Mouse (Mus musculus) testis, adult 2 months (tissue): ENCODE data around the gene Btbd9. TPM values are rescaled to one million over a fixed set of nuclear protein-coding genes. Genes with fewer than 3 reads are reported as not detected.

Experiments used
- H3K27ac ChIP-seq: fragments of 200-500 bp; 2 replicates; pipeline ENCODE4 v1.5.1; 2012; ENCODE audit warnings: low read depth, low read length; ENCODE audit not compliant: control insufficient read depth, insufficient read depth
- H3K27me3 ChIP-seq: fragments of 200-500 bp; 2 replicates; pipeline ENCODE4 v1.6.1; 2012; ENCODE audit warnings: mild to moderate bottlenecking, low read length, moderate library complexity; ENCODE audit not compliant: control insufficient read depth, insufficient read depth
- H3K36me3 ChIP-seq: fragments of 200-500 bp; 2 replicates; pipeline ENCODE4 v1.6.1; 2012; ENCODE audit warnings: mild to moderate bottlenecking, low read length; ENCODE audit not compliant: control insufficient read depth, insufficient read depth
- H3K4me1 ChIP-seq: fragments of 200-500 bp; 2 replicates; pipeline ENCODE4 v1.6.1; 2012; ENCODE audit warnings: low read length; ENCODE audit not compliant: control insufficient read depth, insufficient read depth
- H3K4me3 ChIP-seq: fragments of 200-500 bp; 2 replicates; pipeline ENCODE4 v1.5.1; 2012; ENCODE audit warnings: low read depth, mild to moderate bottlenecking, low read length, moderate library complexity, mixed read lengths; ENCODE audit not compliant: control insufficient read depth
- CTCF ChIP-seq: fragments of 200-500 bp; IDR thresholded peaks from 2 replicates; pipeline ENCODE4 v1.5.1; 2012; ENCODE audit warnings: low read depth, mild to moderate bottlenecking, inconsistent platforms, low read length, moderate library complexity; ENCODE audit not compliant: control insufficient read depth, insufficient read depth, insufficient replicate concordance
- POLR2A ChIP-seq: fragments of 200-500 bp; IDR thresholded peaks from 2 replicates; pipeline ENCODE4 v1.6.1; 2012; ENCODE audit warnings: low read depth, mild to moderate bottlenecking, inconsistent platforms, low read length, moderate library complexity; ENCODE audit not compliant: control insufficient read depth
- polyA plus RNA-seq: library from polyadenylated mRNA; depleted of rRNA; stranded (reverse); fragments of >200 nt; gene quantifications from 2 replicates; pipeline ENCODE4 v1.2.3, GENCODE M21; 2012

Gene Btbd9
- polyA plus RNA-seq, 1 experiment = 87.1 TPM

DNA sequence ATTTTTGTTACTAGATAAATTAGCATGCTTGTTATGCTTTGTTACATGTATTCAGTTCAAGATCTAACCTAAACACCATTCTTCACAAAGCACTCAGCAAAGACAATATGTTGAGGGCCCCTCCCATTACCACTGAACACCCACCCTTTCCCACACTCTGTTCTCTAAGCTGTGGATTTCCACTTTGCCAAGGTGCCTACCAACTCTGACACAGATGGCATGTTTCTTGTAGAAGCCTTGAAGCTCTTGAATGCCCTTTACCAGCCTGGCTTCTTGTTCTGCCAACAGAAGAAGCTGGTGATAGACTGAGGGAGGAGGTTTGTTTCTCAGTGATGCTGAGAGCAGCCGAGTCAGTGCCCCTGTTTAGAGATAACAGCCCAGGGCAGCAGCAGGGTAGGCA lies 256.0 kb downstream of the Btbd9 start:
- Histone ChIP-seq H3K27ac (no peak overlapping the region), H3K27me3 (no peaks in the 10 kb centered on the region), H3K4me1 (no peaks in the 10 kb centered on the region), H3K4me3 (no peak overlapping the region), H3K36me3 (no peaks in the 10 kb centered on the region)
- no peak for TF ChIP-seq CTCF
- TF ChIP-seq POLR2A = no peak

DNA sequence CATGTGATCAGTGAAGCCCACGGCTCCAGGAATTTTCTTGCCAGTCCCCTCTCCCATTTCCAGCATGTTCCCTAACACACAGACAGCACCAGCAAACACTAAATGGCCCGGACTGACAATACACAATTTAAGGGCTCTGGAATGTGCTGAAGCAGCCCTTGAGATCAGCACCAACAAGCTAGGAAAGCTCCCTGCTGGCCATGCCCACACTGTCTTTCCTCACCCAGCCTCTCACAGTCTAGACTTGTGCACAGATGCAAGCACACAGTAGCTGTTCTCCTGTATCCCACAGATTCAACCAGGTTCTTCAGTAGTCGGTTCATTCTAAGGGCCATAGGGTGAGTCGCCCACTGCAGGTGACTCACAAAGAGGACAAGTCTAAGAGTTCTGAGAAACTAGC lies 263.6 kb downstream of the Btbd9 start:
- Histone ChIP-seq H3K27ac (no peak overlapping the region), H3K4me3 (no peak overlapping the region), H3K36me3 (no peaks in the 10 kb centered on the region), H3K27me3 (no peaks in the 10 kb centered on the region), H3K4me1 (no peaks in the 10 kb centered on the region)
- TF ChIP-seq CTCF (no peak), POLR2A (no peak)

DNA sequence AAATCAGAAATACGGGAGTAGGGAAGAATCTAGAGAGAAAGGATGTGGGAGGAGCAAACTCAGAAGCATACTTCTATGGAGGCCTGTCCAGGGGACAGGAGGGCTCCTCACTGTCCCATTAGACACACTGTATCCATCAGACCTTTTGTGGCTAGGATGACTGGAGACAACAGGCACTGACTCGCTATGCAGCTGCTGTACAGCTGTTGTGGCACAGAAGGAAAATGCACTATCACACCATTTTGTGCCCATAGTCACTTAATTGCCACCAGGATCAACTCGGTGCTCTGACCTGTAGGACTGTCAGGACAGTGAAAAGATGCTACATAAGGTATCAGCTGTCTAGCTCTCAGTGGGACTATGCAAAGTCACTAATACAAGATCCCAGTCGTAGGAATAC lies 266.7 kb downstream of the Btbd9 start:
- H3K4me1 ChIP-seq = no peaks in the 10 kb centered on the region
- no peak for TF ChIP-seq POLR2A
- no peak for TF ChIP-seq CTCF
- no peak overlapping the region for H3K27ac ChIP-seq
- H3K27me3 ChIP-seq = no peaks in the 10 kb centered on the region
- H3K4me3 ChIP-seq = no peak overlapping the region
- no peaks in the 10 kb centered on the region for H3K36me3 ChIP-seq

DNA sequence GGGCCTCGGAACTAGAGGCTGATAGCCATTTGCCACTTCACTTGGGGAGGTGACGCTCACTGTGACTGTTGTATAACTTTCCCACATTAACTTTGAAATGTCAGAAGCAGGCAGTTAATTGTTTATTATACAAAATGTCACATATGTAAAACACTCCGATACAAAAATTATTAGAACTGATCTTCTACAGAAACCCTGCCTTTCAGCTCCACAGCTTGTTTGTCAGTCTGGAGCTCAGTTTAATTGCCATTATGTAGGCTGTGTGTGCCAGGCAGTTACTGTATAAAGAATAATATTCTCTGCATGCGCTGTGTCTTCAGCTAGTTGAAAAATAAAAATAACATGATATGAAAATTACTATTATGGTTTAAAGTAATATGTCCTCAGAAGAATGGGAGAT lies 267.4 kb downstream of the Btbd9 start:
- Histone ChIP-seq H3K4me3 (no peak overlapping the region), H3K4me1 (no peaks in the 10 kb centered on the region), H3K36me3 (no peaks in the 10 kb centered on the region), H3K27me3 (no peaks in the 10 kb centered on the region), H3K27ac (no peak overlapping the region)
- TF ChIP-seq POLR2A (no peak), CTCF (no peak)

DNA sequence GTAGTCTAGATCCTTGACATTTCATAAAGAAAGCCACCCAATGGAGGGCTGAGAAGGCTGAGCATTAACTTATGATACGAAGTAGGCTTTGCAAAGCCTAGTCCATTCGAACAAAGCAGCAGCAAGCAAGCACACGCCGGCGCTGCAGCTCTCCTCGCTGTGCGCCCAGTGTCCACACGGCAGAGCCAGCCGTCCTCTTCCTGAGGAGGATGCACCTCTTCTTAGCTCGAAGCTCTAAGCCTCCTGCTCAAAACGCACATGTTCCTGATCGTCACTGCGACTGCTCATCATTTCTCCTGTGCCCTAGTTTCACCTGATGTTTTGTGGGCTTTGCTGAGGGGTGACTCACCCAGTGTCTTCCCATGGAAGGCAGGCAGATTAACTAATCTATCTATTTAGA lies 268.0 kb downstream of the Btbd9 start:
- Histone ChIP-seq H3K4me1 (no peaks in the 10 kb centered on the region), H3K27ac (no peak overlapping the region), H3K27me3 (no peaks in the 10 kb centered on the region), H3K36me3 (no peaks in the 10 kb centered on the region), H3K4me3 (no peak overlapping the region)
- TF ChIP-seq POLR2A (no peak), CTCF (no peak)

DNA sequence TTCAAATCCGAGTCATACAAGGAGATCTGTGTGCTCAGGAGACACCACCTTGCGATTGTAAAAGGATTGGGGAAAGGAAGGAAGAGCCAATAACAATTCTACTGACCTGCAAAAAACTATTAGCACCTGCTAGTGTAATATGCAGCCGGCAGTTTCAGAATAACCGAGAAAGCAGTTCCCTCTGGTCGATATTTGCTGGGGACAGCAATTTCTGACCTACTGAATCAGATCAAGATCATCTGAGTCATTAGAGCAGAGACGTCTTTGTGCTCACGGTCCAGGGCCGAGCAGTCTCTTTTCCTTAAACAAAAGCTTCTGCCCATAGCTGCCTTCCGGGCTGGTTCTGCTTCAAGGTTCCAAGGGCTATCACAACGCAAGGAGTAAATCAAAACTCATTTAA lies 269.1 kb downstream of the Btbd9 start:
- Histone ChIP-seq H3K4me3 (no peak overlapping the region), H3K27ac (no peak overlapping the region), H3K27me3 (no peaks in the 10 kb centered on the region), H3K4me1 (no peaks in the 10 kb centered on the region), H3K36me3 (no peaks in the 10 kb centered on the region)
- no peak for TF ChIP-seq CTCF
- no peak for TF ChIP-seq POLR2A

DNA sequence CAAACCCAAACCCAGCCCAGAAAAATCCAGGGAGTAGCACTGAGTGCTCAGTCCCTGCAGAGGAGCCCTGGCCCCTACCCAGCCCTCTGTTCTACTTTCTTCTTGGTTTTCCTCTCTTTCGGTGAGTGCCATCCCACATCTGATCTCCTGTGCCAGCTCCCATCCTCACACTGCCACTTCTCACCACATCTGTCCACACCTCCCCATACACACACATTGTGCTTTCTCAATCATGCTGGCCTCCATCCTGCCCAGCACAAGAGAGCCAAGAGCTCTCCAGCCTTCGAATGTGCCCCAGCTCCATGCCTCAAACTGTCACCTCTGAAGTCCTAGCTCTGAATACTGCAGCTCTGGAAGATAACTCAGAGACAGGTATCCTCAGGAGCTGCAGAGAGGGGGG lies 271.5 kb downstream of the Btbd9 start:
- Histone ChIP-seq H3K27me3 (no peaks in the 10 kb centered on the region), H3K27ac (no peak overlapping the region), H3K36me3 (no peaks in the 10 kb centered on the region), H3K4me3 (no peak overlapping the region), H3K4me1 (no peaks in the 10 kb centered on the region)
- TF ChIP-seq POLR2A (no peak), CTCF (no peak)

DNA sequence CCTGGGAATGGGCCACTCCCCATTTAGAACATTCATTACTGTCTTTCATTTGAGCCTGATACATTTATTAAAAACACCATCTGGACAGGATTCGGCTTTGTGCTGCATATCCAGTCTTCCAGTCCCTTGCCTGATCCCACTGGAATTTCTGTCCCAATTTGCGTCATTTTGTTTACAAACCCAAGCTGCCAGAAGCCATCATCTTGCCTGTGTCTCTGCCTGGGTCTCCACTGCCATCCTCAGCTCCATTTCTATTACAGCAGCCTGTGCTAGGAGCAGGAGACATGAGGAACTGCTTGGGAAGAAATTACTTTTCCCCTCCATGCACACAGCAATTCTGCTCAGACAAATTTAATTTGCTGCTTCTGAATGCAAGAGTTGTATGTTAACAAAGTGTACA lies 274.9 kb downstream of the Btbd9 start:
- H3K4me3 ChIP-seq = no peak overlapping the region
- no peak for TF ChIP-seq CTCF
- no peak for TF ChIP-seq POLR2A
- H3K27me3 ChIP-seq = no peaks in the 10 kb centered on the region
- no peaks in the 10 kb centered on the region for H3K4me1 ChIP-seq
- no peak overlapping the region for H3K27ac ChIP-seq
- H3K36me3 ChIP-seq = no peaks in the 10 kb centered on the region
